Mouse (Mus musculus) MEL (cell line): ENCODE measurements around the gene Lsamp. TPM values are rescaled to one million over a fixed set of nuclear protein-coding genes. Genes with fewer than 3 reads are reported as not detected.

ENCODE experiments used
- DNase-seq: peaks from one replicate; pipeline ENCODE4 v3.0.0; 2011; ENCODE audit warnings: low read depth, low spot score
- H3K27ac ChIP-seq: 2 replicates; pipeline ENCODE4 v1.5.1; 2012; ENCODE audit warnings: low read depth, mild to moderate bottlenecking, control low read depth, low read length, moderate library complexity; ENCODE audit not compliant: control insufficient read depth
- H3K27me3 ChIP-seq, 2 experiments: fragments of 150-350 bp in 1 of 2; sonication (generic) in 1 of 2; 2 replicates each; pipeline ENCODE4 v1.6.1; 2012; ENCODE audit warnings: low read length in 2 of 2, mild to moderate bottlenecking in 2 of 2, improper control_type of control experiment in 1 of 2, moderate library complexity in 1 of 2; ENCODE audit not compliant: insufficient read depth in 2 of 2, control insufficient read depth in 1 of 2
- H3K36me3 ChIP-seq, 2 experiments: 2 replicates each; pipeline ENCODE4 v1.6.1; 2012 to 2014; ENCODE audit warnings: low read length in 2 of 2, improper control_type of control experiment in 1 of 2, inconsistent platforms in 1 of 2, mild to moderate bottlenecking in 1 of 2; ENCODE audit not compliant: insufficient read depth in 2 of 2, control insufficient read depth in 1 of 2
- H3K4me1 ChIP-seq, 2 experiments: fragments of 150-350 bp in 1 of 2; sonication (generic) in 1 of 2; 2 replicates each; pipeline ENCODE4 v1.6.1; 2012; ENCODE audit warnings: low read length in 2 of 2, improper control_type of control experiment in 1 of 2, mild to moderate bottlenecking in 1 of 2; ENCODE audit not compliant: insufficient read depth in 2 of 2, control insufficient read depth in 1 of 2
- H3K4me3 ChIP-seq, 2 experiments: fragments of 150-350 bp in 1 of 2; sonication (generic) in 1 of 2; 2 replicates each; pipeline ENCODE4 v1.5.1; 2012; ENCODE audit warnings: low read depth in 2 of 2, low read length in 2 of 2, mild to moderate bottlenecking in 2 of 2, moderate library complexity in 2 of 2, control low read depth in 1 of 2, improper control_type of control experiment in 1 of 2; ENCODE audit not compliant: control insufficient read depth in 1 of 2, insufficient read depth in 1 of 2
- H3K79me2 ChIP-seq: 2 replicates; pipeline ENCODE4 v1.6.1; 2012; ENCODE audit warnings: mild to moderate bottlenecking, low read length, moderate library complexity; ENCODE audit not compliant: control insufficient read depth, poor library complexity, insufficient read depth
- H3K9ac ChIP-seq: 2 replicates; pipeline ENCODE4 v1.6.1; 2012; ENCODE audit warnings: low read depth, mild to moderate bottlenecking, control low read depth, low read length, moderate library complexity; ENCODE audit not compliant: control insufficient read depth, poor library complexity, severe bottlenecking
- H3K9me3 ChIP-seq: fragments of 150-350 bp; sonication (generic); replicated peaks from 2 replicates; pipeline ENCODE4 v1.6.1; 2012; ENCODE audit warnings: mild to moderate bottlenecking, low read length, improper control_type of control experiment, moderate library complexity; ENCODE audit not compliant: insufficient read depth
- CHD1 ChIP-seq: IDR thresholded peaks from 2 replicates; pipeline ENCODE4 v1.6.1; 2012; ENCODE audit warnings: low read depth, mild to moderate bottlenecking, inconsistent platforms, low read length, improper control_type of control experiment
- CTCF ChIP-seq, 3 experiments: IDR thresholded peaks in 2 of 3; conservative IDR thresholded peaks in 1 of 3; 2 replicates each; pipeline ENCODE4 v1.5.1; 2011 to 2012; ENCODE audit warnings: low read length in 3 of 3, low read depth in 2 of 3, mild to moderate bottlenecking in 2 of 3, improper control_type of control experiment in 1 of 3, inconsistent platforms in 1 of 3, mixed read lengths in 1 of 3, moderate library complexity in 1 of 3; ENCODE audit not compliant: control insufficient read depth in 1 of 3, insufficient read depth in 1 of 3, poor library complexity in 1 of 3, severe bottlenecking in 1 of 3
- E2F4 ChIP-seq: IDR thresholded peaks from 2 replicates; pipeline ENCODE4 v1.6.1; 2011; ENCODE audit warnings: low read depth, low read length, improper control_type of control experiment, borderline replicate concordance
- EP300 ChIP-seq, 2 experiments: IDR thresholded peaks; 2 replicates each; pipeline ENCODE4 v1.6.1; 2011; ENCODE audit warnings: improper control_type of control experiment in 2 of 2, low read length in 2 of 2, low read depth in 1 of 2, mild to moderate bottlenecking in 1 of 2
- MAZ ChIP-seq: IDR thresholded peaks from 2 replicates; pipeline ENCODE4 v1.6.1; 2012; ENCODE audit warnings: low read depth, mild to moderate bottlenecking, inconsistent platforms, low read length, improper control_type of control experiment
- MEF2A ChIP-seq: IDR thresholded peaks from 2 replicates; pipeline ENCODE4 v1.6.1; 2014; ENCODE audit warnings: low read depth, mild to moderate bottlenecking, inconsistent platforms, low read length, improper control_type of control experiment; ENCODE audit not compliant: poor library complexity, insufficient replicate concordance, severe bottlenecking; ENCODE audit errors: extremely low read depth
- POLR2AphosphoS5 ChIP-seq: IDR thresholded peaks from 2 replicates; pipeline ENCODE4 v1.6.1; 2012; ENCODE audit warnings: low read depth, borderline replicate concordance, mild to moderate bottlenecking, inconsistent platforms, low read length, moderate library complexity, mixed read lengths
- SIN3A ChIP-seq: IDR thresholded peaks from 2 replicates; pipeline ENCODE4 v1.6.1; 2012; ENCODE audit warnings: low read length, improper control_type of control experiment, inconsistent platforms
- TAL1 ChIP-seq: IDR thresholded peaks from 2 replicates; pipeline ENCODE4 v1.6.1; 2012; ENCODE audit warnings: mild to moderate bottlenecking, inconsistent platforms, low read length, moderate library complexity, mixed read lengths
- UBTF ChIP-seq: IDR thresholded peaks from 2 replicates; pipeline ENCODE4 v1.6.1; 2012; ENCODE audit warnings: low read depth, mild to moderate bottlenecking, inconsistent platforms, low read length, improper control_type of control experiment, moderate library complexity, borderline replicate concordance; ENCODE audit not compliant: insufficient read depth
- USF2 ChIP-seq, 2 experiments: IDR thresholded peaks; 2 replicates each; pipeline ENCODE4 v1.6.1; 2011 to 2012; ENCODE audit warnings: improper control_type of control experiment in 2 of 2, low read length in 2 of 2, borderline replicate concordance in 1 of 2, inconsistent platforms in 1 of 2, low read depth in 1 of 2, mild to moderate bottlenecking in 1 of 2; ENCODE audit not compliant: insufficient read depth in 1 of 2
- ZKSCAN1 ChIP-seq: IDR thresholded peaks from 2 replicates; pipeline ENCODE4 v1.6.1; 2012; ENCODE audit warnings: low read depth, mild to moderate bottlenecking, inconsistent platforms, low read length, improper control_type of control experiment, moderate library complexity
- polyA plus RNA-seq, 2 experiments: library from polyadenylated mRNA; stranded (reverse) in 1 of 2; unstranded in 1 of 2; fragments of >175 nt in 1 of 2; fragments of >200 nt in 1 of 2; gene quantifications; 2 replicates each; pipeline versions ENCODE4 v1.2.1 to v1.2.4; 2012; ENCODE audit warnings: low replicate concordance in 2 of 2, low read depth in 1 of 2; ENCODE audit not compliant: insufficient read length in 2 of 2, insufficient read depth in 1 of 2, missing spikeins in 1 of 2
- total RNA-seq: library from RNA; depleted of rRNA; stranded (reverse); fragments of 300-350 nt; gene quantifications from 2 replicates; pipeline ENCODE4 v1.2.3, GENCODE M21; 2012

Gene Lsamp
- total and polyA plus RNA-seq, 3 experiments: 0.42 TPM; not detected in 2

DNA sequence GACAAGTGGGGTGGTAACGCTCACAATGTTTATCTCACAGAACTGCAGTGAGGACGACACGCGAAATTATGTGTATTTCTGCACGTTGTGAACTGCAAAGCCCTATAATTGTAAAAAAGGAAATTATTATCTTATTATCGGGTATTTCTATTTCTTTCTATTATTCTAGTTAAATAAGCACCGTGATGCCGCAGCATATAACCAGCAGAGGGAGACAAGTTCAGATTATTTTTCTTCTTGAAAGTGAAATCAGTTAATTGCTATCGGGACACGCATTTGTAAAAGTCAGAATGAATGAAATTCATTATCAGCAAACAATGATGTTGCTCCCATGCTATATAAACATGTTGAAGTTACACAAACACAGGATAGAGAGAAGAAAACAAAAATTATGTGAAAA is 1540.1 kb downstream of the Lsamp start:
- Histone ChIP-seq H3K9ac (no peak overlapping the region), H3K9me3 (no peaks in the 10 kb centered on the region)
- no peak for TF ChIP-seq POLR2AphosphoS5
- TF ChIP-seq, all 39 proteins: peak for 0
- Histone ChIP-seq H3K36me3 (no peaks in the 10 kb centered on the region), H3K27me3 (no peaks in the 10 kb centered on the region; a peak in 1 of 4 replicates), H3K4me3 (no peak overlapping the region), H3K4me1 (no peaks in the 10 kb centered on the region), H3K27ac (no peak overlapping the region), H3K79me2 (no peaks in the 10 kb centered on the region)
- no peak for DNase-seq

DNA sequence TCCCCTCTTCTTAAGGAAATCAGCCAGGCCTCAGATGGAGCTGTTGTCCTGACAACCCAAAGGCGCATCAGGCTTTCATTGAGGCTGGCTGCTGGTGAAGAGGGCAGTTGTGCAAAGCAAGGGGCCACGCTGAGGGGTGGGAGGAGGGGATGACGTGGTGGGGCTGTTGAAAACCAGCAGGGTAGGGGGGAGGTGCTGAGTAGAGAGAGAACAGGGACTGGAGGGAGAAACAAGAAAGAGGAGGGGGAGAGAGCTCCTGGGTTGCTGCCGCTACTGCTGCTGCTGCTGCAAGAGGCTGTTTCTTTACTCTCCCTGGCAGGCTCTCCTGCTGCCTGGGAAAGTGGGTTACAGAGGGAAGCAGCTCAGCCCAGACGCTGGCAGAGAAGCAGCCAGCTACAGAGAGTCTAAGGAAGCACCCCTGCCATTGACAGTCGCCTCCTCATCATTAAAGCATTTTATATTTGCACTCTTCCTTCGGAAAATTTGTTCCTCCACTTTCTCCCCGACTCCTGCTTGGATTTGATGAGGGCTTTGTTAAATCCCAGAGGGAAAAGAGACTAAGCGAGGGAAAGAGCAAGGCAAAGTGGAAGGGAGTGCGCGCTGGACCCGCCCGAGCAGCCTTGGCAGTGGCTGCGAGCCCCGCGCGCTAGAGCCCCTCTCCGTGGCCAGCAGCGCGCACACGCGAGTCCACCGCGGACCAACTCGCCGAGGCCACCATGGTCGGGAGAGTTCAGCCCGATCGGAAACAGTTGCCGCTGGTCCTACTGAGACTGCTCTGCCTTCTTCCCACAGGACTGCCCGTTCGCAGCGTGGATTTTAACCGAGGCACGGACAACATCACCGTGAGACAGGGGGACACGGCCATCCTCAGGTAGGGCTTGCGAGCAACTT is 1548.7 kb downstream of the Lsamp start:
- Histone ChIP-seq H3K4me1 (no peaks in the 10 kb centered on the region), H3K9ac (no peak overlapping the region), H3K36me3 (no peaks in the 10 kb centered on the region), H3K9me3 (no peaks in the 10 kb centered on the region), H3K27ac (no peak overlapping the region), H3K27me3 (no peaks in the 10 kb centered on the region), H3K79me2 (no peaks in the 10 kb centered on the region), H3K4me3 (no peak overlapping the region)
- no peak for DNase-seq
- TF ChIP-seq SIN3A (no peak), E2F4 (no peak), CTCF (IDR thresholded peaks at IDR 0.05 in 2 of 3, conservative IDR thresholded peaks at IDR 0.05 in 1 of 3; ENCODE audit: control insufficient read depth in 1 of 3, insufficient read depth in 1 of 3, low read depth in 2 of 3, low read length in 3 of 3, poor library complexity in 1 of 3, severe bottlenecking in 1 of 3) (no peak), CHD1 (no peak), MAZ (no peak), EP300 (IDR thresholded peaks at IDR 0.05; ENCODE audit: low read depth in 1 of 2, low read length in 2 of 2) (no peak), TAL1 (no peak), ZKSCAN1 (no peak), UBTF (no peak)

DNA sequence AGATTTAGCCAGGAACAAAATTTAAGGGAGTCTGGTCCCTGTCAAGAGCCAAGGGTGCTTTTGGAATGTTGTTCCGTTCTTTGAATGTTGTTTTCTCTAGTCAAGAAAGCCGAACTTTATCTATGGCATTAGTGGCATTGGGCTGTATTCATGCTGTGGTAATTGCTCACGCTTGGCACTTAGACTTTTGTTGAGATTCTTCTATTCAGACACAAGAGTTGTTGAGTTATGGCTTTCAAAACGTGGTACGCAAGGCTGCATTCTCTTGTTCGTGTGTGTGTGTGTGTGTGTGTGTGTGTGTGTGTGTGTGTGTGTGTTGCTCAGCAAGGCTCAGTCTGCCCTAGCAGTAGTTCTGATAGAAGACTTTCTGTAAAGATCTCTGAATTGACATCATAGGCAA is 1549.5 kb downstream of the Lsamp start:
- H3K9ac ChIP-seq: no peak overlapping the region
- H3K36me3 ChIP-seq: no peaks in the 10 kb centered on the region
- no peak overlapping the region for H3K4me3 ChIP-seq
- no peak for DNase-seq
- H3K27ac ChIP-seq: no peak overlapping the region
- no peaks in the 10 kb centered on the region for H3K27me3 ChIP-seq
- H3K79me2 ChIP-seq: no peaks in the 10 kb centered on the region
- no peak for TF ChIP-seq USF2 (IDR thresholded peaks at IDR 0.05; ENCODE audit: borderline replicate concordance in 1 of 2, insufficient read depth in 1 of 2, low read depth in 1 of 2, low read length in 2 of 2)
- no peak for TF ChIP-seq MEF2A
- no peaks in the 10 kb centered on the region for H3K9me3 ChIP-seq
- H3K4me1 ChIP-seq: no peaks in the 10 kb centered on the region
